Mouse (Mus musculus) retina, adult 2 months (tissue): ENCODE measurements around the gene Kcna3.

ENCODE experiments used
- DNase-seq: peaks from one replicate; pipeline ENCODE4 v3.0.0-alpha.2; 2012; ENCODE audit warnings: low read depth, low spot score

Gene Kcna3

DNA sequence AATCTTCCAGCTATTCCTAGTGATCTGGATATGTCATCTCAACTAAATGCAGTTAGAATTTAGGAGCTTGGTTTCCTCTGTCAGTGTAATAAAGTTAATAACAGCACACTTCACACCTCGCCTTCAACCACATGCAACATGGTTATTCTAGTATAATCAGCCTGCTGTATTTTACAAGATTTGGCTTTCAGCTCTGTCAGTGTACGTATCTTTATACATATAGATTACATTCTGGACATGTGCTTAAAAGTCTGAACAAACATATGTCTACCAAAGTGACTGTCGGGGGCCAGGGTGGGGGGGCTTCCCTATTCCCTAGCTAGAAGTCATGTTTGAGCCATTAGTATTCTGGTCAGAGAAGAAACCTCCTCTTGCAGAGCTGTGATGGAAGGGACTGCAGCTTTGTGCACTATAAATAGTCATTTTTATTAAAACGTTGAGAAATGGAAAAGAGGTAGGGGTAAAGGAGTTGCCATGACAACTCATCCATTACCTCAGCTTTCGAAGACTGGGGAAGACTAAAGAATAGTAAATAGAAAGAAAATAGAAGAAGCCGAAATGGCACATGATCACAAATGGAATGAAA is 29.6 kb downstream of the Kcna3 start:
- DNase-seq = no peak

GRCm38 (mm10) chr3:107066165-107066850 is 30.3 kb downstream of the Kcna3 start:
- no peak for DNase-seq

DNA sequence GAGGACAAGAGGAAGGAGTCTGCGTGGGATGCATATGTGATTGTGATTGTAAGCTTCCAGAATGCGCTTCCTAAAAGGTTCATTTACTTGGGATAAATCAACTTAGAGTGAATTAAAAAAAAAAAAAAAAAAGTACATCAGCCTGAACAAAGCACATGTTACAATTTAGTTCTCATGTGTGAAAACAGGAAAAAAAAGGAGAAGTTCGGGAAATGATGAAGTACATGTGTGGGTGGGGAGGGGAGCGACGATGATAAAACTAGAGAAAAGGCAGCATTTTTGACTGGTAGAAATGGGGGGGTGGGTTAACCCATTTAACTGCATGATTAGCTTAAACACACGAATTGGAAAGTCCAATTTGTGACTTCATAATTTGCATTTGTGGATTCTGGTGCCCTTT is 31.3 kb downstream of the Kcna3 start:
- no peak for DNase-seq

DNA sequence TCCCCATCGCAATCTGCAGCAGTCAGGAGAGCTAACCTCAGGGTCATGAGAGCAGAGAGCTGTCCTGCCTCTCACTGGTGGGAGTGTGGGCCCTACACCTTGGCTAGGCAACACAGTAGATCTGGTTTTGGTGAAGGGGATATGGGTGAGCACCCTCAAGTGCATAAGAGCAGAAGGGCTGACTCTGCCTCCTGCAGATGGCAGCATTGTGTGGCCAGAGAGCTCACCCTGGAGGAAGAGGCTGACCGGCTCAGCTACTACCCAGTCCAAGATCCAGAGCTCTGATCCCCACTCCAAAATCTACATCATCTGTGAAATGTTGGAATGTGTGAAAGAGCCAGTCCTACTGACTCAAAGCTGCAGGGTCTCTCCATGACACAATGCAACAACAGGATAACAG is 37.9 kb downstream of the Kcna3 start:
- DNase-seq = no peak

GRCm38 (mm10) chr3:107075705-107076104 is 39.7 kb downstream of the Kcna3 start:
- no peak for DNase-seq

GRCm38 (mm10) chr3:107076658-107077057 is 40.7 kb downstream of the Kcna3 start:
- no peak for DNase-seq

DNA sequence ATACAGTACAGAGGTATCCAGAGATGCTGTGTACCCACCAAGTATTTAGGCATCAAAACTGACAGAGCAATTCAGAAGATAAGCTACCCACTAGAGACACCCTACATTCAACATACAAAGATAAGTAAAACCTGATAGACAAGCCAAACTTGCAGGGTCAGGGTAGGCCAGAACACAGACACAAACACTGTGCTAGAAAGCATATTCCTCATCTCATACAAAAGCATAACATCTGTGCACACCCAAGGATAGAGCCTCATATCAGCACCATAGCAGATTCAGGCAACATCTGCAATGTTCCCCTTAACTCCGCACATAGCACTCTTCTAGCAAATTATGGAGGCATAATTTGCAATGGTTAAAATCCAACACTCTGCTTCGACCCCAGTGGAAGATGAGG is 41.1 kb downstream of the Kcna3 start:
- DNase-seq = no peak

DNA sequence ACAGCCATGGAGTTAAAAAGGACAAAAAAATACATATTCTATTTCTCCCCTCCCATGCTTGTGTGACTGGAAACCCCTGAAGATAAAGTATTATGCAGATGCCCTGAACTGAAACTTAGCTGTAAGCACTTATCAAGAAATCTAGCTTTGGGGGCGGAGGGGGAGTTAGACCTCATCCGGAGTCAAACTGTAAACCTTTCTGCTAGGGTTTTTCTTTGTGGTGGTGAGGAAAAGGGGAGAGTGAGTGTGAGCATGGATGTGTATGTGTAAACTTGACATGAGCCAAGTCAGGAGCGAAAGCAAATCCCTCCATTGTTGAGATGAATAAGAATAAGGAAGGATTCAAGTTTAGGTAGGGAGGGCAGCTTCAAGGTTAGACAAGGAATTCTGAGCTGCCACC is 44.8 kb downstream of the Kcna3 start:
- no peak for DNase-seq

DNA sequence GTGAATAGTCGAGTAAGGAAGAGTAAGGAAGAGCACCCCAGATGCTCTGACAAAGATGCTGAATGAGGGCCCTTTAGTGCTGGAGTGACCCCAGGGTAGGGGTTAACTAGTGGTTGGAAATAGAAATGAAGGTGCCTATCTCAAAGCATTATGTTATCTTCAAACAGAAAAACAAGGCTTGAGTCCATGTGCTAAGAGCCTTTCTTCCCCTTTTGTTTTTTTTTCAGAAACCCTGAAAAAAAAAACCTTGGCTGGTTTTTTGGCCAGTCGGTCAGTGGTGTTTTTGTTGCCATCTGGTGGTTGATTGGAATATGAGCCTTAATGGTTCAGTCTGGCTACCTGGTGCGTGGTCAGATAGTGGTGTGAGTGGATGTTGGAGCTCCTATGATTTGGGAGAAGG is 45.3 kb downstream of the Kcna3 start:
- no peak for DNase-seq

- DNase-seq = no peak
Measured at GRCm38 (mm10) chr3:107084586-107084985, 48.6 kb downstream of the Kcna3 start.

GRCm38 (mm10) chr3:107087410-107087809 is 51.4 kb downstream of the Kcna3 start:
- DNase-seq = no peak
